Mouse (Mus musculus) bone marrow, adult 2 months (tissue): Measurements from ENCODE around the gene Zmym3. TPM values are rescaled to one million over a fixed set of nuclear protein-coding genes. Genes with fewer than 3 reads are reported as not detected.

Experiments
- H3K27ac ChIP-seq: fragments of 200-500 bp; 2 replicates; pipeline ENCODE4 v1.5.1; 2012; ENCODE audit warnings: low read depth, mild to moderate bottlenecking, control low read depth, inconsistent platforms, low read length; ENCODE audit not compliant: control insufficient read depth, poor library complexity, insufficient read depth
- H3K4me1 ChIP-seq: fragments of 200-500 bp; 2 replicates; pipeline ENCODE4 v1.6.1; 2011; ENCODE audit warnings: low read length; ENCODE audit not compliant: control insufficient read depth, insufficient read depth
- H3K4me3 ChIP-seq: fragments of 200-500 bp; replicated peaks from 2 replicates; pipeline ENCODE3; 2011; ENCODE audit warnings: mild to moderate bottlenecking, low read depth, low read length, control low read depth; ENCODE audit not compliant: control insufficient read depth
- CTCF ChIP-seq: fragments of 200-500 bp; IDR thresholded peaks from 2 replicates; pipeline ENCODE4 v1.5.1; 2011; ENCODE audit warnings: low read length, control low read depth; ENCODE audit not compliant: control insufficient read depth, insufficient read depth
- POLR2A ChIP-seq: fragments of 200-500 bp; IDR thresholded peaks from 2 replicates; pipeline ENCODE4 v1.6.1; 2011; ENCODE audit warnings: low read depth, mild to moderate bottlenecking, control low read depth, low read length, borderline replicate concordance; ENCODE audit not compliant: control insufficient read depth
- WGBS: fragments of 180-500 bp; shearing (Covaris S2); methylation state at CpG from one replicate; pipeline ENCODE4 v1.1.7; 2018; 5-methylcytosine and 5-hydroxymethylcytosine counted together
- polyA plus RNA-seq: library from polyadenylated mRNA; stranded (reverse); fragments of >200 nt; gene quantifications from 2 replicates; pipeline ENCODE4 v1.2.4, GENCODE M21; 2011; ENCODE audit warnings: low replicate concordance; ENCODE audit not compliant: missing spikeins, insufficient read depth, insufficient read length

Zmym3 gene
- 9.3 and 26.9 TPM in 2 replicates for polyA plus RNA-seq

DNA sequence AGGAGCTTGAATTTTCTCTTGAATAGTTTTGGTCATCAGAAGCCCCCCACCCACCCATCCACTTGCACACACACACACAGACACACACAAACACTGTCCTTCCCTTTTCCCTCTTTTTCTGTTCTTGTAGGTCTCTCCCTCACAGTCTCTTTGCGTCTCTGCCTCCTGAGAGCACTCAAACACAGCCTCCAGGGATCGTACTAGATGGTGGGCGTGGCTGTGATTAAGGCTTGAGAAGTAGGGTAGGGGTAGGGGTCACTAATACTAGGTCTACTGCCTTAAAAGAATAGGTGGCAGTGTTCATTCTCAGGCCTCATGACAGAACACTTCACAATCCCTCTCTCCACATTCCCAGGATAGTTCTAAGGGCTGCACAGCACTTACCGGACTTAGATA lies at the start of gene Zmym3:
Gene Zmym3, minus strand, starts transcription at position 150 of the 396 bp plus-strand sequence.
- WGBS, result 36% methylated on average over 4 of the region's 4 CpGs
- TF ChIP-seq POLR2A (no peak), CTCF (no peak)
- Histone ChIP-seq H3K4me1 (no peaks in the 10 kb centered on the region), H3K27ac (no peak within 1 kb of the TSS), H3K4me3 (peak within 1 kb of the TSS; percentile 81)

DNA sequence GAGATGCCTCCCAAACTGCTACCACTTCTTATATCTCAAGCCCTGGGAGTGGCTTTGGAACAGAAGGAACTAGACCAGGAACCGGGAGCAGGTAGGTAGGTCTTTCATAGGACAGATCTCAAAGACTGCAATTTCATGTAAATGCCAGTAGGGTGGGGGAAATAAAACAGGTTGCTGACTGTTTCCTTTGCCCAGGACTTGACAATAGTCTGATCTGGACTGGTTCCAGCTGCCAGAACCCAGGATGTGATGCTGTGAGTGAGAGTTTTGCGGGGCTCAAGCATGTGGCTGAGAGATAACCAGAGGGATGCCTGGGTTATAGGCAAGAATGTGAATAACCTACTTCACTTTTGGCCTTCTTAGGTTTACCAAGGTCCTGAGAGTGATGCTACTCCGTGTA lies 30.9 kb upstream of the Zmym3 start:
- TF ChIP-seq POLR2A (no peak), CTCF (no peak)
- 75% methylated on average over 3 of the region's 3 CpGs for WGBS
- H3K4me3 ChIP-seq, result no peak overlapping the region
- no peak overlapping the region for H3K27ac ChIP-seq
- no peaks in the 10 kb centered on the region for H3K4me1 ChIP-seq

DNA sequence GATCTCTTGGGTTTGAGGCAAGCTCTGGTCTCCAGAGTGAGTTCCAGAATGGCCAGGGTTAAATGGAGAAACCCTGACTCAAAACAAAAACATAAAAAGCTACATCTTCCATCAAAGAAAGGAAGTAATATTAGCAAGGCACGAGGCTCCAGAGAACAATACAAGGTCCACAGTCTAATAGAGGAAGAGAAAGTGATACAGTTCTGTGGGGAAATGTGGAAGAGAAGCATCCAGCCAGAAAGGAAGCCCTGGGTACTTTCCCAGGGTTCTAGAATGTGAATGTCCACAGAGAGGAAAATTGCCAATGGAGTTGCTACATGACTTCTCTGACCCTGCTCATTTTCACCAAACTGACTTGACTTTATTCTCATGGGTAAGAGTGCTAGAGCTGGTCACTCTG lies 30.5 kb upstream of the Zmym3 start:
- no peak for TF ChIP-seq POLR2A
- no peak for TF ChIP-seq CTCF
- Histone ChIP-seq H3K4me3 (no peak overlapping the region), H3K4me1 (no peaks in the 10 kb centered on the region), H3K27ac (no peak overlapping the region)
- WGBS, result 23% methylated on average over 1 of the region's 1 CpGs

DNA sequence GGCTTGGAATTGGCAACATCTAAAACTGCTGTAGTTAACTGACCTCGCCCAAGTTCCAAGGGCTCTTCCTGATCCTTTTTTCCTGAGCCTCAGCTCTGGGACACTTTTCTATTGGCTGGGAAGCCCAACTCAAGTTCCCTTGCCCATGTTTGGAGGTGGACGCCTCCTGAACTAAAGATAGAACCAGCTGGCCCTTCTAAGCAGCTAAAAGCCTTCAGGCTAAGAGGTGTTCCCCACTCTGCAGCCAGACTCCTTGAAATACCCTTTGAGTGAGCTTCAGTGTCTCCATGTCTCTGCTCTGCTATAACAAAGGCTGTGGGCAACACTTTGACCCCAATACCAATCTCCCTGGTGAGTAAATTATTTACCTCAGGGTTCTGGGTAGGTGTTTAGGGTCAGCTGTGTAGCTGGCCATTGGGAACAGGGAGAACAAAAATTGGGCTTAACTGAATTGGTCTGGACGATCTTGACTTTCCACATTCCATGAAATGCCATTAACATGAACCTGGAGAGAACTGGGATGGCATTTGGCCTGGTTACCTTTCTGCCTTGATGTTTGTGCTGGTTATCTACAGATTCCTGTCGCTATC lies 28.3 kb upstream of the Zmym3 start, which contains the start of gene Itgb1bp2:
Gene Itgb1bp2, plus strand, starts transcription at position 203 of the 590 bp plus-strand sequence.
- 76% methylated on average over 4 of the region's 4 CpGs for WGBS
- Histone ChIP-seq H3K27ac (no peak within 1 kb of the TSS), H3K4me1 (no peaks in the 10 kb centered on the region), H3K4me3 (no peak within 1 kb of the TSS)
- TF ChIP-seq POLR2A (no peak), CTCF (no peak)

DNA sequence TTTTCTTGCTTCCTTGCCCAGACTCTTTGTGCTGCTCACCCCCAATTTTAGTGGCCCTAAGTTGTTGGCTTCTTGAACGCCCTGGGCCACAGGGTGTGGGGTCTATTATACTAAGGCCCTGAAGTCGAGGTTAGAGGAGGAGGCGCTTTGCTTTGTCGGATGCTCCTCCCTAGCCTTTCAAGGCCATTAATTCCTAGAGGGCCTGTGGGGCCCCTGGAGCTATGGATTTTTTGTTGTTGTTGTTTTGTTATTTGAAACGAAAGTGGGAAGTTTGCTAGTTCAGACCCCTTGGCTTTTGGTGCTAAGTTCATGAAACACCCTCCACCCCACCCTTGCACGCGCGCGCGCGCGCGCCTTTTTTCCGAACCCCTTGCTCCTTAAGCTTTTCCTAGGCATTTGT lies 9.3 kb upstream of the Zmym3 start:
- Histone ChIP-seq H3K4me3 (peak overlapping the region; percentile 88), H3K27ac (peak overlapping the region; percentile 89), H3K4me1 (no peaks in the 10 kb centered on the region)
- TF ChIP-seq POLR2A (no peak), CTCF (no peak)
- WGBS, result 24% methylated on average over 14 of the region's 14 CpGs

DNA sequence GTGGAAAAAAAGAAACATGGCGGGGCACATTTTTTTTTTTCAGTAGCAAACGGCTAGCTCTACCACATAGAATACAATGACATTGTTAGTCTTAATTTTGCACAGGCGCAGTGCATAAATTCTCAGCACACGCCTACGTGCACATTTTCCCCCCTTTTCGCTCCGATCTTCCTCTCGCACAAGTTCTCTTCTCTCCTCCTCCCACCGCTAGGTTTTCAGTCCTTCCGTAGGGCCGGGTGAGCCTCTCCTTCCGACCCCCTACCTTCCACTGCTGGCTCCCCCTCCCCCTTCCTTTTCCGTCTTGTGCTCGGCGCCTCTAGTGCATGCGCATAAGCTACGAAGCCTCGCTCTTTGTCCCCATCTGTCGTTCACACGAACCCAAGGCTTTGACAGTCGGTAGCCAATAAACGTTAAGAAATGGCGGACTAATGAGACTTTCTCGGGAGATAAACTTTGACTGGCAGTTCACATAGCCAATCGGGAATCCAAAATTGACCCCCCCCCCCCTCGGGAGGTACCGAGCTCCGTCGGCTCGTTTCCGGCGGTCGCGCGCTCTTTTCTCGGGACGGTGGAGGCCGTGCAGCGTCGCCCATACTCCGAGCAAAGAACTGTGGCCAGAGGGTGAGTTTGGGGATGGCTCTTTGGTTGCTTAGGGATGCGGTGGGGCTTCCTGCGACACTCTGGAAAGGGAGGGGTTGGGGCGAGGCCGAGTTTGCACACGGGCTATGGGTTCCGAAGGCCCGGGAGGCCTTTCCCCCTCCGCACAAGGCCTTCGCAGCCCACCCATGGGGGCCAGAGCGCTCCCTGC lies 8.7 kb upstream of the Zmym3 start, which contains the start of gene Nono:
Gene Nono, plus strand, starts transcription at position 177 of the 808 bp plus-strand sequence.
- Histone ChIP-seq H3K4me3 (peak within 1 kb of the TSS; percentile 88), H3K4me1 (no peaks in the 10 kb centered on the region), H3K27ac (peak within 1 kb of the TSS; percentile 92)
- 15% methylated on average over 49 of the region's 51 CpGs for WGBS
- TF ChIP-seq CTCF (no peak), POLR2A (0 out of 2 replicates have a peak, but pooled peaks have one; percentile 25)

DNA sequence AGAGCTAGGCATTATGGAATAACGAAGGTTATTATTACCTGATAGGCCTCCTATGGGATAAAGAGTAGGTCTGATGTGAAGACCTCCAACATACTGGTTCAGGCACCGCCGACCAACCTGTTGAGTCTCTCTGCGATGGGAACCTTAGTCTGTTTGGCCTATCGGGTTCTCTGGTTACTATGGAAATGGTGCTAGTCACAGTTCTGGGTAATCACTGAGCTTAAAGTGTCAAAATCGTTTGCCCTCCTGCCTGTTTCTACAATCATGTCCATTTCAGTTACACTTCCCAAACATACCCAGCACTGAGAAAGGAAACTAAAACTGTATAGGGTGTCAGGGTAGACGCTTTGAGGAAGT lies 8.1 kb upstream of the Zmym3 start:
- TF ChIP-seq POLR2A (no peak), CTCF (no peak)
- 24% methylated on average over 7 of the region's 7 CpGs for WGBS
- Histone ChIP-seq H3K27ac (peak overlapping the region; percentile 92; the same call in 1 of the 2 replicates), H3K4me3 (peak overlapping the region; percentile 77), H3K4me1 (no peaks in the 10 kb centered on the region)

DNA sequence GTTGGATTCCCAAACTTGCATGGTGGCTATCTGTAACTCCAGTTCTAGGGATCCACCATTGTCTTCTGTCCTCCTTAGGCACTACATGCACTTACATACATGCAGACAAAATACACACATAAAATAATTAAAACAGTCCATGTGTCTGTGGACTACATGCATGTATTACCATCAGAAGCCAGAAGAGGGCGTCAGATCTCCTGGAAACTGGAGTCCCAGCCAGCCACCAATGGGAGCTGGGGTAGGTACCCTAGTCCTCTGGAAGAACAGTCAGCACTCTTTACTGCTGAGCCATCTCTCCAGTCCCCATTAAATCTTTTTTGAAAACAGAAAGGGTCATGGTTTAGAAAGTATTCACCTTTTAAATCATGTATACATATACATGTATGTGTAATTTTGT lies 7.1 kb upstream of the Zmym3 start:
- TF ChIP-seq CTCF, result peak; percentile 31; the same call in 1 of the 2 replicates
- no peak for TF ChIP-seq POLR2A
- no peaks in the 10 kb centered on the region for H3K4me1 ChIP-seq
- no peak overlapping the region for H3K4me3 ChIP-seq
- 0% methylated on average over 1 of the region's 1 CpGs for WGBS
- no peak overlapping the region for H3K27ac ChIP-seq
